Mouse (Mus musculus) ovary, adult 18-20 months (tissue): Measurements from ENCODE around the gene Rnf183.

Experiments
- DNase-seq: peaks from one replicate; pipeline ENCODE4 v3.0.0; 2022; ENCODE audit warnings: low spot score, mixed read lengths

The Rnf183 gene

DNA sequence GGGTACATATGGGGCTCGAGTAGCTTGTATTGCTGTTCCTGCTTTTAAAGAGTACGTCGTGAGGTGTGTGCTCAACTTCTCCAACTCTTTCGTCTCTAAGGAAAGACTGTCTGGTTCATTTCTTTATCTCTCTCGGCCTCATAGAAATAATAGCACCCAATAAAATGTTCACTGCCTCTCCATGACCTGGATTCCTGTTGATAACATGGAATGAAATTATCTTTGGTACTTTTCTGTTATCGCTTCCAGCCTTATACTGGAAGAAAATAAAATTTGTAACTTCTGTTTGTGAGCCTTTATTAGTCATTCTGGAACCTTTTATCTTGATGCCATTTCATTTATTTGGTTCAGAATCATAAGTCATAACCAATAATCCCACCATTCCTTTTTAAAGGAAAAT is 51.8 kb downstream of the Rnf183 start:
- DNase-seq = no peak

DNA sequence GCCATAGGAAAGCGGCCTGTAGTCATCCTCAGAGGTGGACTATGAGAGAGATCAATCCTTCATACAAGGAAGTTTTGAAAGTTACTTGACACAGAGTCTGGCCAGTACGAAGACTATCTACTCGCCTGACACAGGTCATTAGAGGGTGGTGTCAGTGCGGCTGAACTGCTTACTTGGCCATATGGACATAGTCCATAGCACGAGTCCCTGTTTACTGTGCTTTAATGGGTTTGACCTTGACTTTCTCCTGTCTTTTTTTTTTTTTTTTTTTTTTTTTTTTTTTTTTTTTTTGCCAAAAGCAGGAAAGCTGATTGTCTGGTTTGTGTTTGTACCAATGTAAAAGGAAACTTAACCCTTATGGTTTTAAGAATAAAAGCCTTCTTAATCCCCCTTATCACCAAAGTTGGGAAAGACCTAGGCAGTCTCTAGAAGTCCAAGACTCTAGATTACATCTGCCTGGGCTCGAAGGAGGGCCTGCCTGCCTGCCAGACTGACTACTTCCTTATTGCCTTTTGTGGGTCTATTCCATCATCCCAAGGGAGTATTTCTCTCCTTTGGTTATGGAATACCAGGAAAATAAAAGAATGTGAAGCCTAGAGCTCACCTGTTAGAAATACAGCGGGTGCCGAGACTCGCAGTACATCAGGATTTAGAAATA is 55.2 kb downstream of the Rnf183 start:
- DNase-seq = no peak
